Mouse (Mus musculus) kidney, adult 2 months (tissue): ENCODE results near the gene Olfr608. TPM values are rescaled to one million over a fixed set of nuclear protein-coding genes. Genes with fewer than 3 reads are reported as not detected.
"Not testable (repeated sequence)": the region's sequence is repeated elsewhere in the genome, so short reads cannot be mapped to it uniquely, and the experiment has no call there.

Experiments
- DNase-seq: peaks from one replicate; pipeline ENCODE4 v3.0.0; 2021
- H3K27ac ChIP-seq: fragments of 200-500 bp; 2 replicates; pipeline ENCODE4 v1.5.1; 2012; ENCODE audit warnings: low read depth, low read length, control low read depth, inconsistent platforms; ENCODE audit not compliant: insufficient read depth
- H3K27me3 ChIP-seq: fragments of 200-500 bp; replicated peaks from 2 replicates; pipeline ENCODE4 v1.6.1; 2012; ENCODE audit warnings: mild to moderate bottlenecking, moderate library complexity, low read length, inconsistent platforms; ENCODE audit not compliant: control insufficient read depth, insufficient read depth
- H3K36me3 ChIP-seq: fragments of 200-500 bp; 2 replicates; pipeline ENCODE4 v1.6.1; 2012; ENCODE audit warnings: mild to moderate bottlenecking, moderate library complexity, low read length, inconsistent platforms; ENCODE audit not compliant: control insufficient read depth, insufficient read depth
- H3K4me1 ChIP-seq: fragments of 200-500 bp; 2 replicates; pipeline ENCODE4 v1.6.1; 2011; ENCODE audit warnings: low read length; ENCODE audit not compliant: control insufficient read depth, insufficient read depth
- H3K4me3 ChIP-seq: fragments of 200-500 bp; 2 replicates; pipeline ENCODE4 v1.5.1; 2011; ENCODE audit warnings: mild to moderate bottlenecking, low read depth, low read length, control low read depth; ENCODE audit not compliant: insufficient read depth
- CTCF ChIP-seq: fragments of 200-500 bp; conservative IDR thresholded peaks from 2 replicates; pipeline ENCODE4 v1.5.1; 2011; ENCODE audit warnings: low read depth, mild to moderate bottlenecking, control low read depth, low read length, moderate library complexity, mixed read lengths; ENCODE audit not compliant: insufficient read depth, insufficient read length
- POLR2A ChIP-seq: fragments of 200-500 bp; IDR thresholded peaks from one replicate; pipeline ENCODE4 v1.6.1; 2011; ENCODE audit warnings: low read depth, low read length, control low read depth
- WGBS: fragments of 180-500 bp; shearing (Covaris S2); methylation state at CpG from one replicate; pipeline ENCODE4 v1.1.7; 2018; 5-methylcytosine and 5-hydroxymethylcytosine counted together
- polyA plus RNA-seq: library from polyadenylated mRNA; depleted of rRNA; stranded (reverse); fragments of >200 nt; gene quantifications from 2 replicates; pipeline ENCODE4 v1.2.3, GENCODE M21; 2012; rRNA removed

Olfr608 gene
- not detected in 2 replicates for polyA plus RNA-seq

GRCm38 (mm10) chr7:103469577-103469976, at the start of gene Olfr608:
Olfr608 (plus strand) TSS chr7:103469877.
- TF ChIP-seq POLR2A (no peak), CTCF (no peak)
- Histone ChIP-seq H3K27ac (no peak within 1 kb of the TSS), H3K4me3 (no peak within 1 kb of the TSS)

GRCm38 (mm10) chr7:103445339-103445738, 24.3 kb upstream of the Olfr608 start, which contains the start of gene Olfr605:
Olfr605 (minus strand) TSS chr7:103445439.
- no peak for DNase-seq
- H3K4me3 ChIP-seq = no peak within 1 kb of the TSS
- no peaks in the 10 kb centered on the region for H3K27me3 ChIP-seq
- H3K27ac ChIP-seq = no peak within 1 kb of the TSS
- TF ChIP-seq POLR2A (no peak), CTCF (no peak)
- 76% methylated on average over 1 of the region's 1 CpGs for WGBS
- no peaks in the 10 kb centered on the region for H3K36me3 ChIP-seq
- H3K4me1 ChIP-seq = no peaks in the 10 kb centered on the region

More at GRCm38 (mm10) chr7:103469577-103469976, at the start of gene Olfr608:
- H3K27me3 ChIP-seq = no peaks in the 10 kb centered on the region
- no peaks in the 10 kb centered on the region for H3K4me1 ChIP-seq
- H3K36me3 ChIP-seq = no peaks in the 10 kb centered on the region
- no peak for DNase-seq

- no peak within 1 kb of the TSS for H3K27ac ChIP-seq
- no peaks in the 10 kb centered on the region for H3K36me3 ChIP-seq
- no peak for DNase-seq
- H3K4me1 ChIP-seq = no peaks in the 10 kb centered on the region
- no peaks in the 10 kb centered on the region for H3K27me3 ChIP-seq
- WGBS = 91% methylated on average over 2 of the region's 2 CpGs
- TF ChIP-seq CTCF (no peak), POLR2A (no peak)
- no peak within 1 kb of the TSS for H3K4me3 ChIP-seq
Observed at GRCm38 (mm10) chr7:103448746-103449145, 20.9 kb upstream of the Olfr608 start, which contains the start of gene Olfr606. Olfr606 (plus strand) TSS chr7:103449046.

- 91% methylated on average over 5 of the region's 5 CpGs for WGBS
- H3K27ac ChIP-seq = no peak overlapping the region
- no peak for DNase-seq
- no peaks in the 10 kb centered on the region for H3K4me1 ChIP-seq
- H3K4me3 ChIP-seq = no peak overlapping the region
- TF ChIP-seq CTCF = no peak
- no peak for TF ChIP-seq POLR2A
- H3K36me3 ChIP-seq = no peaks in the 10 kb centered on the region
- H3K27me3 ChIP-seq = no peaks in the 10 kb centered on the region
Observed at GRCm38 (mm10) chr7:103460590-103460989, 9.1 kb upstream of the Olfr608 start.

GRCm38 (mm10) chr7:103477106-103477505, 7.4 kb downstream of the Olfr608 start:
- H3K27me3 ChIP-seq, H3K4me3 ChIP-seq, H3K4me1 ChIP-seq, H3K36me3 ChIP-seq, H3K27ac ChIP-seq: not testable (repeated sequence)
- peak; percentile 12 for DNase-seq
- WGBS = 76% methylated on average over 9 of the region's 9 CpGs

GRCm38 (mm10) chr7:103497962-103498361, 28.3 kb downstream of the Olfr608 start, which contains the start of gene Olfr609:
Olfr609 (minus strand) TSS chr7:103498062.
- H3K4me3 ChIP-seq = no peak within 1 kb of the TSS
- no peaks in the 10 kb centered on the region for H3K4me1 ChIP-seq
- DNase-seq = no peak
- no peaks in the 10 kb centered on the region for H3K27me3 ChIP-seq
- H3K27ac ChIP-seq = no peak within 1 kb of the TSS
- TF ChIP-seq CTCF = no peak
- no peak for TF ChIP-seq POLR2A
- H3K36me3 ChIP-seq = no peaks in the 10 kb centered on the region
- 43% methylated on average over 1 of the region's 1 CpGs for WGBS

- no peaks in the 10 kb centered on the region for H3K27me3 ChIP-seq
- no peak within 1 kb of the TSS for H3K4me3 ChIP-seq
- no peaks in the 10 kb centered on the region for H3K36me3 ChIP-seq
- no peak within 1 kb of the TSS for H3K27ac ChIP-seq
- 85% methylated on average over 2 of the region's 2 CpGs for WGBS
- H3K4me1 ChIP-seq = no peaks in the 10 kb centered on the region
- TF ChIP-seq POLR2A = no peak
- no peak for TF ChIP-seq CTCF
- DNase-seq = no peak
Observed at GRCm38 (mm10) chr7:103512022-103512421, 42.3 kb downstream of the Olfr608 start, which contains the start of gene Olfr610. Olfr610 (minus strand) TSS chr7:103512122.

GRCm38 (mm10) chr7:103520746-103521145, 51.1 kb downstream of the Olfr608 start, which contains the start of gene Olfr611:
Olfr611 (minus strand) TSS chr7:103520846.
- H3K36me3 ChIP-seq, H3K27ac ChIP-seq, H3K4me3 ChIP-seq, H3K27me3 ChIP-seq, DNase-seq, H3K4me1 ChIP-seq: not testable (repeated sequence)
- 67% methylated on average over 1 of the region's 1 CpGs for WGBS

Other genes with a start within 250 kb of the Olfr608 start
- gene Usp17ld, start 217.4 kb upstream of the Olfr608 start, polyA plus RNA-seq = not detected in 2 replicates
- gene Olfr596, start 164.2 kb upstream of the Olfr608 start, polyA plus RNA-seq = not detected in 2 replicates
- not detected in 2 replicates for gene Olfr597, start 153.6 kb upstream of the Olfr608 start, polyA plus RNA-seq
- gene Olfr598, start 146.3 kb upstream of the Olfr608 start, polyA plus RNA-seq = not detected in 2 replicates
- not detected in 2 replicates for gene Olfr599, start 134.0 kb upstream of the Olfr608 start, polyA plus RNA-seq
- gene Olfr600, start 120.2 kb upstream of the Olfr608 start, polyA plus RNA-seq = not detected in 2 replicates
- not detected in 2 replicates for gene Olfr601, start 107.2 kb upstream of the Olfr608 start, polyA plus RNA-seq
- gene Olfr603, start 83.7 kb upstream of the Olfr608 start, polyA plus RNA-seq = not detected in 2 replicates
- gene Usp17lc, start 54.8 kb upstream of the Olfr608 start, polyA plus RNA-seq = not detected in 2 replicates
- gene Olfr605, start 24.4 kb upstream of the Olfr608 start, polyA plus RNA-seq = not detected in 2 replicates
- not detected in 2 replicates for gene Olfr606, start 20.8 kb upstream of the Olfr608 start, polyA plus RNA-seq
- not detected in 2 replicates for gene Olfr607, start 5.7 kb upstream of the Olfr608 start, polyA plus RNA-seq
- not detected in 2 replicates for gene Olfr609, start 28.2 kb downstream of the Olfr608 start, polyA plus RNA-seq
- gene Olfr610, start 42.2 kb downstream of the Olfr608 start, polyA plus RNA-seq = not detected in 2 replicates
- not detected in 2 replicates for gene Olfr611, start 51.0 kb downstream of the Olfr608 start, polyA plus RNA-seq
- not detected in 2 replicates for gene Olfr612, start 72.8 kb downstream of the Olfr608 start, polyA plus RNA-seq
- not detected in 2 replicates for gene Olfr613, start 78.2 kb downstream of the Olfr608 start, polyA plus RNA-seq
- not detected in 2 replicates for gene Olfr615, start 86.2 kb downstream of the Olfr608 start, polyA plus RNA-seq
- gene Olfr616, start 99.3 kb downstream of the Olfr608 start, polyA plus RNA-seq = not detected in 2 replicates
- gene Olfr617, start 103.2 kb downstream of the Olfr608 start, polyA plus RNA-seq = not detected in 2 replicates
- not detected in 2 replicates for gene Olfr618, start 120.2 kb downstream of the Olfr608 start, polyA plus RNA-seq
- gene Olfr619, start 130.7 kb downstream of the Olfr608 start, polyA plus RNA-seq = not detected in 2 replicates
- gene Olfr620, start 142.7 kb downstream of the Olfr608 start, polyA plus RNA-seq = not detected in 2 replicates
- not detected in 2 replicates for gene Olfr622, start 172.8 kb downstream of the Olfr608 start, polyA plus RNA-seq
- gene Olfr623, start 193.8 kb downstream of the Olfr608 start, polyA plus RNA-seq = not detected in 2 replicates
- not detected in 2 replicates for gene Olfr624, start 201.3 kb downstream of the Olfr608 start, polyA plus RNA-seq
- gene Olfr625-ps1, start 212.8 kb downstream of the Olfr608 start, polyA plus RNA-seq = not detected in 2 replicates
- gene Olfr243, start 244.8 kb downstream of the Olfr608 start, polyA plus RNA-seq = not detected in 2 replicates